Mouse (Mus musculus): ENCODE measurements around the gene Ikzf5. TPM values are rescaled to one million over a fixed set of nuclear protein-coding genes. Genes with fewer than 3 reads are reported as not detected.

Gene Ikzf5
- polyA plus RNA-seq, 1 experiment from 2014 or later = 19.3 TPM

GRCm38 (mm10) chr7:131345856-131346541 lies 64.3 kb downstream of the Ikzf5 start:
- 80% methylated on average over 7 of the region's 7 CpGs for WGBS
- 0 out of 2 replicates have a peak overlapping the region, but pooled peaks have one; percentile 29 for H3K27ac ChIP-seq
- ATAC-seq (ENCODE audit: insufficient number of reproducible peaks, insufficient read depth, low FRiP score, low TSS enrichment, low read depth) = no peak
- H3K4me2 ChIP-seq = no peak overlapping the region
- H3K27me3 ChIP-seq = no peaks in the 10 kb centered on the region
- H3K36me3 ChIP-seq = peaks cover 68% of the 10 kb centered on the region
- H3K4me3 ChIP-seq (replicated peaks) = no peak overlapping the region
- no peaks in the 10 kb centered on the region for H3K4me1 ChIP-seq (replicated peaks)
- no peak overlapping the region for H3K9ac ChIP-seq (replicated peaks)
- H3K9me3 ChIP-seq = no peaks in the 10 kb centered on the region

Other genes starting within 250 kb of the Ikzf5 start
- gene 5430419D17Rik, start 236.1 kb downstream of the Ikzf5 start, polyA plus RNA-seq (2016; fragmentation: Nextera tagmentation; extraction: Ambion mirVana) = not detected in 2 replicates
- not detected in 2 replicates for gene Cuzd1, start 88.2 kb downstream of the Ikzf5 start, polyA plus RNA-seq (2016; fragmentation: Nextera tagmentation; extraction: Ambion mirVana)
- not detected in 2 replicates for gene Fam24b, start 81.0 kb downstream of the Ikzf5 start, polyA plus RNA-seq (2016; fragmentation: Nextera tagmentation; extraction: Ambion mirVana)
- not detected in 2 replicates for gene Fam24a, start 76.7 kb downstream of the Ikzf5 start, polyA plus RNA-seq (2016; fragmentation: Nextera tagmentation; extraction: Ambion mirVana)
- 21.1 and 23.8 TPM in 2 replicates for gene 2310057M21Rik, start 47.8 kb downstream of the Ikzf5 start, polyA plus RNA-seq (2016; fragmentation: Nextera tagmentation; extraction: Ambion mirVana)
- gene Pstk, start 39.4 kb downstream of the Ikzf5 start, polyA plus RNA-seq (2016; fragmentation: Nextera tagmentation; extraction: Ambion mirVana) = 72.5 and 79.4 TPM in 2 replicates
- gene Acadsb, start 80 bp upstream of the Ikzf5 start, polyA plus RNA-seq (2016; fragmentation: Nextera tagmentation; extraction: Ambion mirVana) = 83.0 and 84.0 TPM in 2 replicates
- not detected in 2 replicates for gene Hmx3, start 132.3 kb upstream of the Ikzf5 start, polyA plus RNA-seq (2016; fragmentation: Nextera tagmentation; extraction: Ambion mirVana)
- not detected in 2 replicates for gene Hmx2, start 138.3 kb upstream of the Ikzf5 start, polyA plus RNA-seq (2016; fragmentation: Nextera tagmentation; extraction: Ambion mirVana)
- 250 and 258 TPM in 2 replicates for gene Bub3, start 149.7 kb upstream of the Ikzf5 start, polyA plus RNA-seq (2016; fragmentation: Nextera tagmentation; extraction: Ambion mirVana)